Mouse (Mus musculus) intestine, embryonic 15.5 days (tissue): ENCODE measurements around the gene Pef1. TPM values are rescaled to one million over a fixed set of nuclear protein-coding genes. Genes with fewer than 3 reads are reported as not detected.

Experiments used
- ATAC-seq: fragments of 200-750 bp; cut with Nextera tagmentation; 2 replicates; pipeline ENCODE4 v1.8.0; 2017; ENCODE audit warnings: moderate TSS enrichment, moderate library complexity
- H3K27ac ChIP-seq: fragments of 300-500 bp; sonication (generic); 2 replicates; pipeline ENCODE4 v1.5.1; 2015; ENCODE audit warnings: mild to moderate bottlenecking, inconsistent platforms
- H3K27me3 ChIP-seq: fragments of 300-500 bp; sonication (generic); replicated peaks from 2 replicates; pipeline ENCODE4 v1.6.1; 2015; ENCODE audit warnings: inconsistent platforms
- H3K36me3 ChIP-seq: fragments of 300-500 bp; sonication (generic); 2 replicates; pipeline ENCODE4 v1.6.1; 2015; ENCODE audit warnings: inconsistent platforms
- H3K4me1 ChIP-seq: fragments of 300-500 bp; sonication (generic); replicated peaks from 2 replicates; pipeline ENCODE4 v1.6.1; 2015; ENCODE audit warnings: inconsistent platforms
- H3K4me2 ChIP-seq: fragments of 300-500 bp; sonication (generic); replicated peaks from 2 replicates; pipeline ENCODE4 v1.6.1; 2015; ENCODE audit warnings: mild to moderate bottlenecking, inconsistent platforms
- H3K4me3 ChIP-seq: fragments of 300-500 bp; sonication (generic); replicated peaks from 2 replicates; pipeline ENCODE4 v1.5.1; 2015; ENCODE audit warnings: inconsistent platforms
- H3K9ac ChIP-seq: fragments of 300-500 bp; sonication (generic); 2 replicates; pipeline ENCODE4 v1.6.1; 2015; ENCODE audit warnings: inconsistent platforms
- H3K9me3 ChIP-seq: fragments of 300-500 bp; sonication (generic); 2 replicates; pipeline ENCODE4 v1.6.1; 2016; ENCODE audit warnings: inconsistent platforms
- WGBS: fragments of 180-500 bp; shearing (Covaris S2); methylation state at CpG from one replicate; pipeline ENCODE4 v1.1.7; 2015; 5-methylcytosine and 5-hydroxymethylcytosine counted together
- polyA plus RNA-seq: library from polyadenylated mRNA; unstranded; fragments of >200 nt; fragmentation: Nextera tagmentation; extraction: Ambion mirVana; gene quantifications from 2 replicates; pipeline ENCODE4 v1.2.1, GENCODE M21; 2015

Gene Pef1
- polyA plus RNA-seq, 1 experiment from 2014 or later = 67.0 TPM

DNA sequence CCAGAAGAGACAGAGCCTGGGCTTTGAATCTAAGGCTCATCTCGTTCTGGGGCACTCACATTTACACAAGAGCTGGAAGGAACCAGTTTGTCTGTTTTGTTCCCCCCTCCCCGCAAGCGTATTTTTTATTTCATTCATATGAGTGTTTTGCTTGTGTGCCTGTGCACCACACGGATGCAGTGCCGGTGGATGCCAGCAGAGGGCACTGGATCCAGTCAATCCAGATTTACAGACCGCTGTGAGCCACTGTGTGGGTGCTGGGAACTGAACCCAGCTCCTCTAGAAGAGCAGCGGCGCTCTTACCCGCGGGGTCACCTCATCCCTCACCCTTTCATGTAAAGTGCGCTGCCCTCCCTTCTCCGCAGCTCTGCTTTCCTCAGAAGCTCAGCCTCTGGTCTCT lies 1.3 kb downstream of the Pef1 start:
- Histone ChIP-seq H3K9me3 (no peaks in the 10 kb centered on the region), H3K9ac (no peak overlapping the region), H3K36me3 (no peaks in the 10 kb centered on the region), H3K27ac (peak overlapping the region; percentile 79; the same call in 1 of the 2 replicates), H3K4me1 (peaks cover 24% of the 10 kb centered on the region), H3K27me3 (no peaks in the 10 kb centered on the region), H3K4me3 (no peak overlapping the region), H3K4me2 (no peak overlapping the region)
- no peak for ATAC-seq
- WGBS = 79% methylated on average over 12 of the region's 12 CpGs

DNA sequence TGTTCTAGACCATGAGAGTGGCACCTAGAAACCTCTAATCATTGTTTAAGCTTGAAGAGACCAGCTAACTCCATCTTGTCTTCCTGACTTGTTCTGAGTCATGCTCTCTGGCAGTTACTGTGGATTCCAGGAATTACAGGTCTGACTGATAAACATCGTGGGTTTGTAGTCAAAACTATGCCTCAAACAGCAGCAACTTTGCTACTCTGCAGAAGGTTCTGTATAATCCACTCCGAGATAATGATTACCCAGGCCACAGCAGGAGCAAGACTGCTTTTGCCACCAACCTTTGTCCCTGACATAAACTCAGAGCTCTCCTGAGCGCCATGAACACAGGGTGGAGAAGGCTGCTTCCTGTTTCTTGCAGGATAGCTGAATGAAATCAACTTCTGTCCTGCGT lies 2.2 kb downstream of the Pef1 start:
- H3K4me3 ChIP-seq = no peak overlapping the region
- no peaks in the 10 kb centered on the region for H3K36me3 ChIP-seq
- 44% methylated on average over 4 of the region's 4 CpGs for WGBS
- H3K27ac ChIP-seq = peak overlapping the region; percentile 79
- peak; percentile 73 for ATAC-seq
- peak overlapping the region; percentile 4; the same call in 1 of the 2 replicates for H3K4me2 ChIP-seq
- peaks cover 33% of the 10 kb centered on the region for H3K4me1 ChIP-seq
- no peaks in the 10 kb centered on the region for H3K27me3 ChIP-seq
- no peak overlapping the region for H3K9ac ChIP-seq
- H3K9me3 ChIP-seq = no peaks in the 10 kb centered on the region

DNA sequence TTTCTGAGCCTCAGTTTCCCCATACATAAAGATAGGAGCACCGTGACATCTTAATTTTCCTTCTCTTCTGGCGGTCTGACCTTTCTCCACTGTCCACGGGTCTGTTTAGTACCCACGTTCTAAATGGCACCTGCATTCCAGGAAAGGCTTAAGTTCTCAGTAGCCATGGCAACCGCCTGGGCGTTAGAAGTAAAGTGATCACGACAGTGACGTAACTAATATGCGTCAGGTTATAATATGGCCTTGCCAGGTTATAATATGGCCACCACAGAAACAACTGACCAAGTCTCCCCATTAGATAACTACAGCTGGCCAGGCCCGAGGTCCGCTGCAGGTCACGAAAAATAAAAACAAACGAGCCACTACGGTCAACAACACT lies 4.7 kb downstream of the Pef1 start:
- 11% methylated on average over 14 of the region's 14 CpGs for WGBS
- H3K4me3 ChIP-seq = peak overlapping the region; percentile 73
- peak overlapping the region; percentile 48 for H3K4me2 ChIP-seq
- H3K9me3 ChIP-seq = no peaks in the 10 kb centered on the region
- H3K36me3 ChIP-seq = no peaks in the 10 kb centered on the region
- no peak overlapping the region for H3K9ac ChIP-seq
- peak; percentile 42 for ATAC-seq
- peak overlapping the region; percentile 14; the same call in 1 of the 2 replicates for H3K27ac ChIP-seq
- H3K4me1 ChIP-seq = peaks cover 27% of the 10 kb centered on the region
- H3K27me3 ChIP-seq = no peaks in the 10 kb centered on the region

DNA sequence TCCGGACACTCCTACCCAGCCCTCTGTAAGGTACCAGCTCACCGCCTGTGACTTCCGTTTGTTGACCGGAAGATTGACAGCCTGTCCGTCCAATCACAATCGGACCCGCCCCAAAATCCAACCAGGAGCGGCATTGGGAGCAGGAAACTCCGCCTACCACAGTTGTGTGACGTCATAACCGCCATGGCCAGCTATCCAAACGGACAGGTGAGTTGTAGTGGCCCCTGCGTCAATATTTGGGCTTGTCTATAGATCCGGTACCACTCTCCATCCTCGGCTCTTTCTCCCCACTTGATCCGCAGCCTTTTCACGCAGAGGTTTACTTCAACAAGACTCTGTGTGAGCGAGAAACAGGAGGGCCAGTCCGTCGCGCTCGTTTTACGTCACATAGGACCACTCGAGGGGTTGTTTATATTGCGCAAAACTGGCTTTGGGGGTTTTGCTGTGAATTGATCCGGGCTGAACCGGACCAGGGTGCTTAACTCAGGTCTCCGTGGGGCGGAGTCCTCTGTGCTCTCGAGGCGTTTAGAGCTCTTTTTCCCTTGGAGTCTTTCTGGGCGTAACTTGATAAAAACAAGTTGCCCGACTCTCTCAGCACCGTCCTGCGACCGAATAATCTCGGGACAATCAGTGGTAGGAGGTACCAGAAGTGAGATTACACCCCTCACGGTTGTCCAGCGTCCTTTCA lies 5.2 kb downstream of the Pef1 start:
- Histone ChIP-seq H3K4me2 (peak overlapping the region; percentile 70), H3K36me3 (no peaks in the 10 kb centered on the region), H3K27me3 (no peaks in the 10 kb centered on the region), H3K9ac (peak overlapping the region; percentile 61), H3K9me3 (no peaks in the 10 kb centered on the region), H3K4me1 (peaks cover 22% of the 10 kb centered on the region), H3K27ac (peak overlapping the region; percentile 85), H3K4me3 (peak overlapping the region; percentile 73)
- peak; percentile 93 for ATAC-seq
- under 1% methylated on average over 39 of the region's 39 CpGs for WGBS

DNA sequence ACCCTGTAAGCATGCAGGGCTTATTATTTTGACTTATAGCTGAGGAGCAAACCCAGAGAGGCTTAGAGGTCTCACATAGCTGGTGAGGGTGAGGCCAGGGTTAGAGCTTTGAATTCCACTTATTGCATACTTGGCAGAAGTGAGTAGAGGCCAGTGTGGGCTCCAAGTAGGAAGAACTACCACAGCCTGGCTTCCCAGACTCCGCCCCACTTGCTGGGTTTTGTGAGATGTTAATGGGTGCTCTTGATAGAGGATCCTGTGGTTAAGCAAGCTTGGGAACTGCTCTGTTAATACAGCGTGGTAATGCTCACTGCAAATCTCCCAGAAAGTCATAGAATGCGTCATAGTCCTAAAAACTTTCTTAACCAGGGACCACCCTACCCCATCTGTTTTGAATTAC lies 6.6 kb downstream of the Pef1 start:
- H3K27ac ChIP-seq = no peak overlapping the region
- ATAC-seq = no peak
- H3K36me3 ChIP-seq = no peaks in the 10 kb centered on the region
- no peaks in the 10 kb centered on the region for H3K9me3 ChIP-seq
- no peak overlapping the region for H3K9ac ChIP-seq
- H3K27me3 ChIP-seq = no peaks in the 10 kb centered on the region
- WGBS = 83% methylated on average over 3 of the region's 3 CpGs
- peak overlapping the region; percentile 70; the same call in 1 of the 2 replicates for H3K4me2 ChIP-seq
- H3K4me1 ChIP-seq = peaks cover 22% of the 10 kb centered on the region
- H3K4me3 ChIP-seq = no peak overlapping the region

DNA sequence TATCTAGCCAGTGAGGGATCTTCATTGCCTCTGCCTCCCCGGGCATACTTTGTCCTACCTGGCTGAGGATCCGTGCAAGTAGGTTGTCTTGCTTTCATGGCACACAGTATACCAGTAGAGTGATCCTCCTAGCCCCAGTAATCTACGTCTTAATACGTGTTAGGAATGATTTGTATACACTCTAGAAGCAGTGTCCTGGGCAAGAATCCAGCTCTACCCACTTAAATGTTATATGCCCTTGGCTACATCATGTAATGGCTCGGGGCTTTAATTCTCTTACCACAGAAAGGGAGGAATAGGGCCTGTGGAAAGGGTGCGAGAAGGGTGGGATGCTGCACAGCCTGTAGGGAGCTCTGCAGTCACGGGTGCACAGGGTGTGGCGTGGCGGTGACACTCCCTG lies 7.3 kb downstream of the Pef1 start:
- no peaks in the 10 kb centered on the region for H3K36me3 ChIP-seq
- H3K4me3 ChIP-seq = no peak overlapping the region
- H3K4me1 ChIP-seq = peaks cover 22% of the 10 kb centered on the region
- H3K9me3 ChIP-seq = no peaks in the 10 kb centered on the region
- no peaks in the 10 kb centered on the region for H3K27me3 ChIP-seq
- no peak overlapping the region for H3K4me2 ChIP-seq
- no peak for ATAC-seq
- H3K27ac ChIP-seq = no peak overlapping the region
- WGBS = 80% methylated on average over 9 of the region's 9 CpGs
- H3K9ac ChIP-seq = no peak overlapping the region

DNA sequence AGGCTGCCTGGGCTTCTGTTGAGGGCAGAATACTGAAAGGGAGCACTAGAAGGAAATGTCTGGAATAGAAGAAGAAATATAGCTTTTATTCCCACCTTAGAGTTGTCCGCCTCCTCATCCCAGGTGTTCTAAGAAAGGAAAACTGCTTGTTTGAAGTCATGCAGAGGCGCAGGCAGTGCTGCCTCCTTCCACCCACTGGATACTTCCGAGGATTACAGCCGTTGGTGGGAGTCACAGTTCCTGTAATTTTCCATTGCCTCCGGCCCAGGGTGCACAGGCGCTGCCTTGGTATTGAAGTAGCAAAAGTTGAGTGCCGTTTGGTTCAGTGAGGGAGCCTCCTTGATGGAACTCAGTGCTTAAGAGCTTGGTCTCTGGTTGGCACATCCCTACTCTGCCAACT lies 7.7 kb downstream of the Pef1 start:
- no peak overlapping the region for H3K9ac ChIP-seq
- no peaks in the 10 kb centered on the region for H3K27me3 ChIP-seq
- H3K36me3 ChIP-seq = no peaks in the 10 kb centered on the region
- 87% methylated on average over 7 of the region's 7 CpGs for WGBS
- no peak overlapping the region for H3K27ac ChIP-seq
- H3K4me1 ChIP-seq = peaks cover 22% of the 10 kb centered on the region
- H3K4me2 ChIP-seq = no peak overlapping the region
- no peak overlapping the region for H3K4me3 ChIP-seq
- ATAC-seq = no peak
- H3K9me3 ChIP-seq = no peaks in the 10 kb centered on the region

DNA sequence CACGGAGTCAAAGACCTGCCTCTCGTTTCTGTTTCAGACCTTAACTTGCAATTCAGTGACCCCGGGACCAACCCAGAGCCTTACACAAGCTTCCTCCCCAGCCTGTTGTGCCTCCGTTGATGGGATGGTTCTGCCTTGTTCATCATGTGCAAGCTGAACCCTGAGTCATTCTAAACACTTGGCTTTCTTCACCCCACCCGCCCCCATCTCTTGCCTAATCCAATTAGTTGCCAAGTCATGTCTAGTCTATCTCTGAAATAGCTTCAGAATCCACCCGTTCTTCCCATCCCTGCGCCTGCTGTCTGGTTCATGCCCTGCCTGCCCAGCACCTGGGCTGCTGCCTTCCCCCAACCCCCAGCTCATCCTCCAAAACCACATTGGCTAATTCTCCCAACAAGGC lies 9.9 kb downstream of the Pef1 start:
- no peak overlapping the region for H3K4me3 ChIP-seq
- no peaks in the 10 kb centered on the region for H3K36me3 ChIP-seq
- H3K27ac ChIP-seq = no peak overlapping the region
- no peak for ATAC-seq
- no peaks in the 10 kb centered on the region for H3K9me3 ChIP-seq
- H3K9ac ChIP-seq = no peak overlapping the region
- 71% methylated on average over 7 of the region's 7 CpGs for WGBS
- H3K27me3 ChIP-seq = no peaks in the 10 kb centered on the region
- no peak overlapping the region for H3K4me2 ChIP-seq
- peaks cover 15% of the 10 kb centered on the region for H3K4me1 ChIP-seq

DNA sequence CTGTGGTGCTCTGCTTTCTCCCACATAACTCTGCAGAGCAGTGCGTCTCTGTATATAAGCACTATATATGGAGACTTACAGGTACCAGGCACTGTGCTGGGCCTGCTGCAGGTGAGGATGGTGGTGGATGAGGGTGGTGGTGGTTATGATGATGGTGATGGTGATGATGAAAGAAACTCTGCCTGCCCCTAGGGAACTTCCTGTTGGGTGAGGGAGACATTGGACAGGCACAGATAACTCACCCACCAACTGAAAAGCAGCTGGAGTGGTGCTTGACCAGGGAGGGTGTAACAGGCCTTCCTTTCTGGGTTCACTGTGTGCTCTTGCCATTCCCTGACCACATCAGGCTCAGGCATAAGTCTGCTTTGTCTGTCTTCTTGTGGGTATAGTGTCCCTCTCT lies 10.4 kb downstream of the Pef1 start:
- Histone ChIP-seq H3K4me3 (no peak overlapping the region), H3K9me3 (no peaks in the 10 kb centered on the region), H3K9ac (no peak overlapping the region), H3K27ac (no peak overlapping the region), H3K4me1 (peaks cover 15% of the 10 kb centered on the region), H3K36me3 (no peaks in the 10 kb centered on the region), H3K4me2 (no peak overlapping the region), H3K27me3 (no peaks in the 10 kb centered on the region)
- 95% methylated on average over 1 of the region's 1 CpGs for WGBS
- ATAC-seq = no peak

DNA sequence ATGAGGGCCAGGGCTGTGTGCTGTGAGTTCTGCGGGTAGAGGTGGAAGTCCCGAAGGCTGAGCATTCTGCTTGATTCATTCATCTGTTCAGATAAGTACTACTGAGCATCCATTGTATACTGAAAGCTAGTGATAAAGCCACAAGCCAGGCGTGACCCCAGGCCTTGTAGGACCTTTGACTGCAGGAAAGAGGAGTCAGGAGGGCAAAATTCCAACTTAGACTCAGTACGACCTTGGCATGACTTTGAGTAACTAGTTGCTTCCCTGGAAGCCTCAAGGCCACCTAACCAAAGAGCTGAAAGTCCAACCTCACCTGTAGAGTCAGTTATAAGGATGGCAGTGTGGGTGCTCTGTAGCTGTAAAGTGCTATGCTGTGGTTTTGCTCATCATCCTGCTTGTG lies 18.4 kb downstream of the Pef1 start:
- Histone ChIP-seq H3K4me3 (no peak overlapping the region), H3K36me3 (peaks cover 33% of the 10 kb centered on the region; the same call in 1 of the 2 replicates), H3K9me3 (no peaks in the 10 kb centered on the region), H3K4me1 (no peaks in the 10 kb centered on the region), H3K9ac (no peak overlapping the region), H3K4me2 (no peak overlapping the region), H3K27me3 (no peaks in the 10 kb centered on the region), H3K27ac (no peak overlapping the region)
- ATAC-seq = no peak
- 81% methylated on average over 4 of the region's 4 CpGs for WGBS

DNA sequence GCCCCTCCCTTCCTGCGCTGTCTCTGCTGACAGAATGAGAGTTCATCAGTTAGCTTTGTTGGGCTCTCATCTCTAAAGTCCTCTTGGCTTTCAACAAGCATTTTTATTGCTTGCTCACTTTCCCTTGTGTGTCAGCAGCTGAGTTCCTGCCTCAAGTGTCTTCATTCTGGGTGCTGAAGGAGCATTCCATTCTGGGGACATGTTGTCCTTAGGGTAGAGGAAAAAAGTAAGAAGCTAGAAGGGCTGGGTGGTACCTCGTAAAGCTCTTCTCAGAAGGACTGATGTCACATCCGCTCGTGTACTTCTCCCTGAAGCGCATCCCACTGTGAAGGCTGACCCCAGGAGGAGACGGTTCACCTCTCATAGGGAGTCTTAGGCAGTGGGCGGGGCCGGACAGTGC lies 19.2 kb downstream of the Pef1 start:
- Histone ChIP-seq H3K4me1 (no peaks in the 10 kb centered on the region), H3K36me3 (peaks cover 37% of the 10 kb centered on the region; the same call in 1 of the 2 replicates), H3K27me3 (no peaks in the 10 kb centered on the region), H3K27ac (no peak overlapping the region), H3K4me3 (no peak overlapping the region), H3K9ac (no peak overlapping the region), H3K9me3 (no peaks in the 10 kb centered on the region), H3K4me2 (no peak overlapping the region)
- WGBS = 74% methylated on average over 8 of the region's 8 CpGs
- ATAC-seq = no peak

DNA sequence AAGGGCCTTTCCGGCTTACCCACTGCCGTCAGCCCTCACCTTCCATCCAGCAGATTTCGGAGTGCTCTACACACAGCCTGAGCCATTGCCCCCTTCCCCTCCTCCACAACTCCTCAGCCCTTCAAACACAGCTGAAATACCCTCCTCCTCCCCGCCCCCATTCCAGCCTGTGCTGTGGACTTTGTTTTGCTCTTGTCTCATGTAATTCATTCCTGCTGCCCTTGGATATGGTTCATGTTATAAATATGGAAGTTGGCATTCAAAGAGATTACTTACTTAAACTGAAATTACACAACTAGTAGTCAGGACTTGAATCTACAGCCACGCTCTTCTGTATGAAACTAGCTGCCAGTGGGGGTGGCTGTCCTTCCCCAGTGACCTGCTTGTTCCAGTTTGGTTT lies 20.7 kb downstream of the Pef1 start:
- Histone ChIP-seq H3K36me3 (peaks cover 44% of the 10 kb centered on the region), H3K4me2 (no peak overlapping the region), H3K4me1 (no peaks in the 10 kb centered on the region), H3K9ac (no peak overlapping the region), H3K27ac (no peak overlapping the region), H3K27me3 (no peaks in the 10 kb centered on the region), H3K4me3 (no peak overlapping the region), H3K9me3 (no peaks in the 10 kb centered on the region)
- ATAC-seq = no peak
- WGBS = 93% methylated on average over 5 of the region's 5 CpGs

DNA sequence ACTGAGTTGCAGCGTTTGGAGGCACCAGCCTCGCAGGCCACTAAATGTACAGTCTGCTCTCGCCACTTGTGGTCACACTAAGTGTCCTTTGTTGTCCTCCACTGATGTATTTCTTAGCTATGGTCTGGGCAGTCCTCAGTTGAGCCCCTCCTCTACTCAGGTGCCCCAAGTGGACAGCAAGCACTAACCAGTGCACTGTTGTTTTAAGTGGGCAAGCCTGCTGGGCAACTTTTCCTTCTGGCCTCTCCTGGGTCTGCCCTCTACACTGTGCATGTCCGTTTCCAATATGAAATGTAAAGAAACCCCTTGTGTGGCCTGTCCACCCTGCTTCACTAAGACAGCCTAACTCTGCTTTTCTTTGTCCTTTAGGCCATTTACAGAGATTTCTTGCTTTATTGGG lies 21.8 kb downstream of the Pef1 start:
- H3K27ac ChIP-seq = no peak overlapping the region
- no peak for ATAC-seq

More for the DNA sequence above, 21.8 kb downstream of the Pef1 start:
- Histone ChIP-seq H3K4me3 (no peak overlapping the region), H3K36me3 (peaks cover 44% of the 10 kb centered on the region), H3K9me3 (no peaks in the 10 kb centered on the region), H3K9ac (no peak overlapping the region), H3K4me2 (no peak overlapping the region), H3K27me3 (no peaks in the 10 kb centered on the region), H3K4me1 (peaks cover 6% of the 10 kb centered on the region; the same call in 1 of the 2 replicates)
- 89% methylated on average over 4 of the region's 4 CpGs for WGBS
